Mouse (Mus musculus) hindbrain, embryonic 11.5 days (tissue): Measurements from ENCODE around the gene Masp1. TPM values are rescaled to one million over a fixed set of nuclear protein-coding genes. Genes with fewer than 3 reads are reported as not detected.

ENCODE experiments used
- ATAC-seq: fragments of 200-750 bp; cut with Nextera tagmentation; 2 replicates; pipeline ENCODE4 v1.8.0; 2017; ENCODE audit warnings: mild to moderate bottlenecking, moderate TSS enrichment, moderate library complexity; ENCODE audit not compliant: low FRiP score
- DNase-seq: peaks from one replicate; pipeline ENCODE4 v3.0.0-alpha.2; 2015; ENCODE audit warnings: low spot score
- H3K27ac ChIP-seq: fragments of 300-500 bp; sonication (generic); 2 replicates; pipeline ENCODE4 v1.5.1; 2014; ENCODE audit warnings: mild to moderate bottlenecking, low read depth, low read length
- H3K27me3 ChIP-seq: fragments of 300-500 bp; sonication (generic); 2 replicates; pipeline ENCODE4 v1.6.1; 2014; ENCODE audit warnings: mild to moderate bottlenecking, low read length, moderate library complexity, mixed read lengths; ENCODE audit not compliant: control insufficient read depth, insufficient read depth
- H3K36me3 ChIP-seq: fragments of 300-500 bp; sonication (generic); 2 replicates; pipeline ENCODE4 v1.6.1; 2014; ENCODE audit warnings: mild to moderate bottlenecking, low read length, moderate library complexity, mixed read lengths; ENCODE audit not compliant: control insufficient read depth, insufficient read depth
- H3K4me1 ChIP-seq: fragments of 300-500 bp; sonication (generic); replicated peaks from 2 replicates; pipeline ENCODE4 v1.6.1; 2014; ENCODE audit warnings: low read length, mixed read lengths; ENCODE audit not compliant: control insufficient read depth, insufficient read depth
- H3K4me2 ChIP-seq: fragments of 300-500 bp; sonication (generic); replicated peaks from 2 replicates; pipeline ENCODE4 v1.6.1; 2014; ENCODE audit warnings: mild to moderate bottlenecking, low read depth, low read length
- H3K4me3 ChIP-seq: fragments of 300-500 bp; sonication (generic); 2 replicates; pipeline ENCODE4 v1.5.1; 2014; ENCODE audit warnings: low read depth, low read length
- H3K9ac ChIP-seq: fragments of 300-500 bp; sonication (generic); 2 replicates; pipeline ENCODE4 v1.6.1; 2014; ENCODE audit warnings: low read depth, low read length
- H3K9me3 ChIP-seq: fragments of 300-500 bp; sonication (generic); 2 replicates; pipeline ENCODE4 v1.6.1; 2016; ENCODE audit warnings: low read length; ENCODE audit not compliant: control insufficient read depth
- WGBS: fragments of 180-500 bp; shearing (Covaris S2); extraction: QIAGEN DNeasy Blood & Tissue Kit; methylation state at CpG from one replicate; pipeline ENCODE4 v1.1.7; 2014; 5-methylcytosine and 5-hydroxymethylcytosine counted together
- polyA plus RNA-seq: library from polyadenylated mRNA; unstranded; fragments of >200 nt; fragmentation: Nextera tagmentation; extraction: Ambion mirVana; gene quantifications from 2 replicates; pipeline ENCODE4 v1.2.1, GENCODE M21; 2014

The Masp1 gene
- polyA plus RNA-seq, 1 experiment from 2014 or later: 24.4 TPM

DNA sequence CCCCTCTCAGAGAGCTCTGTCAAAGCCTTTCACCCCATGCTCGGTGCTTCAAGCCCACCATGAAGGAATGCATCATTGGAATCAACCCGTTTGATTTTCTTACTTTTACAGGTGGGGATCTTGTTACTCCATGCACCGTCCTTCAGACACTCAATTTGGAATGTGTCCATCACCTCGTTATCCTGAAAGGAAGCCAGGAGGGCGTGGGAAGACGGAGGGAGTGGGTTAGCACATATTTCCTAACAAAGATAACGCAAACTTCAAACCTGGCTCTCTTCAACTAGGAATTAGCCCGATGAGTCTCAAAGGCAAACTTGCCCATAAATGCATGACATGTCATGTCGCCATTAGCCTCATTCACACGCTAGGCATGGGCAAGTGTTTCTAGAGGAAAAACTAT, 37.3 kb downstream of the Masp1 start:
- Histone ChIP-seq H3K4me2 (no peak overlapping the region), H3K9ac (no peak overlapping the region), H3K27ac (no peak overlapping the region), H3K9me3 (no peaks in the 10 kb centered on the region), H3K4me3 (no peak overlapping the region), H3K4me1 (no peaks in the 10 kb centered on the region), H3K27me3 (no peaks in the 10 kb centered on the region), H3K36me3 (no peaks in the 10 kb centered on the region)
- 85% methylated on average over 10 of the region's 10 CpGs for WGBS
- no peak for ATAC-seq
- DNase-seq: no peak

- ATAC-seq: no peak
- DNase-seq: no peak
- Histone ChIP-seq H3K27ac (no peak overlapping the region), H3K4me3 (no peak overlapping the region), H3K36me3 (no peaks in the 10 kb centered on the region), H3K4me1 (no peaks in the 10 kb centered on the region), H3K9me3 (no peaks in the 10 kb centered on the region), H3K27me3 (no peaks in the 10 kb centered on the region), H3K4me2 (no peak overlapping the region), H3K9ac (no peak overlapping the region)
- 94% methylated on average over 12 of the region's 12 CpGs for WGBS
These were observed 37.8 kb downstream of the Masp1 start for GRCm38 (mm10) chr16:23482846-23483245.

GRCm38 (mm10) chr16:23482218-23482617, 38.4 kb downstream of the Masp1 start:
- H3K27ac ChIP-seq: no peak overlapping the region
- no peaks in the 10 kb centered on the region for H3K9me3 ChIP-seq
- 43% methylated on average over 3 of the region's 3 CpGs for WGBS
- no peak overlapping the region for H3K4me3 ChIP-seq
- no peak overlapping the region for H3K4me2 ChIP-seq
- no peaks in the 10 kb centered on the region for H3K27me3 ChIP-seq
- H3K4me1 ChIP-seq: no peaks in the 10 kb centered on the region
- no peak overlapping the region for H3K9ac ChIP-seq
- ATAC-seq: no peak
- DNase-seq: peak; percentile 12
- H3K36me3 ChIP-seq: no peaks in the 10 kb centered on the region

- Histone ChIP-seq H3K4me2 (no peak overlapping the region), H3K4me1 (no peaks in the 10 kb centered on the region), H3K27me3 (no peaks in the 10 kb centered on the region), H3K9me3 (no peaks in the 10 kb centered on the region), H3K36me3 (no peaks in the 10 kb centered on the region), H3K4me3 (no peak overlapping the region), H3K9ac (no peak overlapping the region), H3K27ac (no peak overlapping the region)
- no peak for DNase-seq
- no peak for ATAC-seq
- WGBS: 75% methylated on average over 7 of the region's 7 CpGs
These were observed 40.6 kb downstream of the Masp1 start for GRCm38 (mm10) chr16:23479872-23480603.

- Histone ChIP-seq H3K4me2 (no peak overlapping the region), H3K4me3 (no peak overlapping the region), H3K9me3 (no peaks in the 10 kb centered on the region), H3K9ac (no peak overlapping the region), H3K4me1 (no peaks in the 10 kb centered on the region), H3K36me3 (no peaks in the 10 kb centered on the region), H3K27ac (no peak overlapping the region), H3K27me3 (no peaks in the 10 kb centered on the region)
- no peak for ATAC-seq
- DNase-seq: no peak
These were observed 44.0 kb downstream of the Masp1 start for GRCm38 (mm10) chr16:23476598-23476997.

DNA sequence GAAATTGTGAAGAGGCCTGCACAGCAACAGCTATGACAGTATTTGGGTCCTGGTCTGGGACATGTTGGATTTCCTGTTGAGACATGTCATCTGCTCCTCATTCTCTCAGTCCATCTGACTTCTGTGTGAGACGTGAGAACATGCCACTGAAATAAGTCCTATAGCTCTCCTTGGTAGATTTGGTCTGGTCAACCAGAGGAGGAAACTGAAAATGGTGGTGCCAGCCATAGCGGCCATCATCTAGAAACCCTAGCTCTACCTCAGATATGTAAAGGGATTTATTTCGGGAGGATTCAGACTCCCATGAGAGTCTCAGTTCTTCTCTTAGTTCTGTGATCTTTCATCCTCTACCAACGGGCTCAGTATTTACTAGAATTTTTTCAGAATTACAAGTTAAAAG, 45.0 kb downstream of the Masp1 start:
- 91% methylated on average over 4 of the region's 4 CpGs for WGBS
- Histone ChIP-seq H3K4me2 (no peak overlapping the region), H3K9me3 (no peaks in the 10 kb centered on the region), H3K9ac (no peak overlapping the region), H3K27ac (no peak overlapping the region), H3K4me3 (no peak overlapping the region), H3K4me1 (no peaks in the 10 kb centered on the region), H3K27me3 (no peaks in the 10 kb centered on the region), H3K36me3 (no peaks in the 10 kb centered on the region)
- ATAC-seq (no peak), DNase-seq (no peak)

DNA sequence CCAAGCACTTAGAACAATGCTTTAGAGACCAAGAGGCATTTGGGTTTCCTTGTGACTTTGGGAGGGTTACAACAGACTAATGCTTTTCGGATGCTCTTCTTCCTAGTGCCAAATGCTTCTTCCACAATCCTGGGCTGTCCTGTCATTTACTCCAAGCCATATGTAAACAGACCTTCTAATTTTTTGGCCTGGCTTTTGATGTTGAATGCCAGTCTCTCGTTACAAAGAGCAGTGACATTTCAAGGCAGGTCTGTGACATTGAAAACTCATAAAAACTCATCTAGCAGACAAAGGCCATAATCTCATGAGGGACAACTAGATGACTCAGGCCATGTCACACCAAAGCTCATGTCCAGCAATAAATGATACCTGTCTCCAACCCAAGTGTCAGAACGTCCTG, 48.6 kb downstream of the Masp1 start:
- no peak overlapping the region for H3K9ac ChIP-seq
- H3K36me3 ChIP-seq: no peaks in the 10 kb centered on the region; the same call in 1 of the 2 replicates
- no peaks in the 10 kb centered on the region for H3K9me3 ChIP-seq
- no peak overlapping the region for H3K27ac ChIP-seq
- no peaks in the 10 kb centered on the region for H3K27me3 ChIP-seq
- no peak overlapping the region for H3K4me2 ChIP-seq
- H3K4me1 ChIP-seq: no peaks in the 10 kb centered on the region
- WGBS: 82% methylated on average over 3 of the region's 3 CpGs
- ATAC-seq (no peak), DNase-seq (no peak)
- no peak overlapping the region for H3K4me3 ChIP-seq

DNA sequence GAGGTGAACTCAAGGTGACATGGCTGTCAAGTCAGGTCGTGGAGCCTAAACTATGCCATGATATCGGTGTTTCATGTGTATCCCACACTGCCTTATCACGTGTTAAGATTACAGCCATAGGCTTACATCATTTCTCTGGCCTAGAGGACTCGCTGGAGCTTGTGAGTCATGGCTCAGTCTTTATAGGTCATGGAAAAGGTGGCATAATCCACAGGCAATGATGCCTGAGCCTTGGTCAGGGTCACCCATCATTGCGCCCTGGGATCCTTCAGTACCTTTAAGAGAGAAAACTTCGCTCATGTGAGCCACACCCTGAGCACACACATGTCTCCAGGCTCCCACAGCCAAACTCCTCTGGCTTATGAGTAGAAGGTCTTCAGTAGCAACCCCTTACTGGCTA, 49.1 kb downstream of the Masp1 start:
- Histone ChIP-seq H3K4me1 (no peaks in the 10 kb centered on the region), H3K9ac (no peak overlapping the region), H3K27me3 (no peaks in the 10 kb centered on the region), H3K36me3 (no peaks in the 10 kb centered on the region; the same call in 1 of the 2 replicates), H3K4me2 (no peak overlapping the region), H3K27ac (no peak overlapping the region), H3K4me3 (no peak overlapping the region), H3K9me3 (no peaks in the 10 kb centered on the region)
- ATAC-seq: no peak
- DNase-seq: no peak
- 88% methylated on average over 6 of the region's 6 CpGs for WGBS

- Histone ChIP-seq H3K36me3 (no peaks in the 10 kb centered on the region), H3K9me3 (no peaks in the 10 kb centered on the region), H3K9ac (no peak overlapping the region), H3K4me2 (no peak overlapping the region), H3K27me3 (no peaks in the 10 kb centered on the region), H3K4me1 (no peaks in the 10 kb centered on the region), H3K4me3 (no peak overlapping the region), H3K27ac (no peak overlapping the region)
- ATAC-seq (no peak), DNase-seq (no peak)
- WGBS: 90% methylated on average over 4 of the region's 4 CpGs
These were observed 56.8 kb downstream of the Masp1 start for GRCm38 (mm10) chr16:23463671-23464347.
